ENCODE assay signal across 31 mouse cellular contexts in genomic region chr3:5917536-5917935, GRCm38 (mm10).
DNase-seq lines count a peak whose midpoint lies in the region; ATAC-seq and TF ChIP-seq lines count a peak whose summit lies in the region.
"Had no signal": no experiment of that assay in that cellular context is flagged by ENCODE, and none has a peak within 500 bp of the region (broad histone marks: within the 10 kb centered on the region; RNA-seq: fewer than 3 reads in every experiment).

No protein-coding gene starts in this region.

- H3K9me3 ChIP-seq in megakaryocyte, embryonic 14.5 days = no peaks in the 10 kb centered on the region
- no peaks in the 10 kb centered on the region for H3K9me3 ChIP-seq in liver, embryonic 14.5 days (ENCODE audit: control insufficient read depth, low read length)
- H3K9me3 ChIP-seq: embryonic facial prominence, embryonic 12.5 days; hindbrain, embryonic 13.5 days; lung, embryonic 15.5 days had no signal

- no peaks in the 10 kb centered on the region; the same call in 1 of the 2 replicates for H3K4me1 ChIP-seq in megakaryocyte, embryonic 14.5 days
- no peaks in the 10 kb centered on the region for H3K4me1 ChIP-seq in embryonic fibroblast, embryonic 13.5 days (ENCODE audit: control insufficient read depth, insufficient read depth, low read length)
- no peaks in the 10 kb centered on the region for H3K4me1 ChIP-seq in liver, embryonic 14.5 days (replicated peaks; ENCODE audit: control insufficient read depth in 2 of 2, insufficient read depth in 2 of 2, low read length in 1 of 2)
- H3K4me1 ChIP-seq: embryonic facial prominence, embryonic 12.5 days; hindbrain, embryonic 13.5 days; lung, embryonic 15.5 days had no signal

- H3K36me3 ChIP-seq in megakaryocyte, embryonic 14.5 days (replicated peaks; ENCODE audit: low read length) = no peaks in the 10 kb centered on the region
- H3K36me3 ChIP-seq in liver, embryonic 14.5 days (replicated peaks; ENCODE audit: control insufficient read depth, insufficient read depth, low read depth) = no peaks in the 10 kb centered on the region
- H3K36me3 ChIP-seq: embryonic facial prominence, embryonic 12.5 days; hindbrain, embryonic 13.5 days; lung, embryonic 15.5 days had no signal

- no peak overlapping the region for H3K9ac ChIP-seq in liver, embryonic 14.5 days (replicated peaks)
- H3K9ac ChIP-seq: embryonic facial prominence, embryonic 12.5 days; hindbrain, embryonic 13.5 days; lung, embryonic 15.5 days had no signal

- H3K4me2 ChIP-seq in liver, embryonic 14.5 days (ENCODE audit: low read depth) = peak overlapping the region; percentile 31; the same call in 1 of the 2 replicates
- H3K4me2 ChIP-seq: embryonic facial prominence, embryonic 12.5 days; hindbrain, embryonic 13.5 days; lung, embryonic 15.5 days had no signal

- H3K27ac ChIP-seq in embryonic fibroblast, embryonic 13.5 days (ENCODE audit: insufficient read depth, low read length) = peak overlapping the region; percentile 82
- no peak overlapping the region for H3K27ac ChIP-seq in liver, embryonic 14.5 days
- H3K27ac ChIP-seq: embryonic facial prominence, embryonic 12.5 days; gastrocnemius, adult 2 months; heart, adult 2 months; hindbrain, embryonic 13.5 days; kidney, postnatal 0 days; lung, embryonic 15.5 days had no signal

- peak in 2 of 3 experiments; percentile 7 to 12 for DNase-seq in liver, embryonic 14.5 days (ENCODE audit: low read depth in 3 of 3, low spot score in 3 of 3)
- DNase-seq in lung, postnatal 10 days = no peak
- no peak for DNase-seq in spleen, postnatal 14 days (ENCODE audit: low spot score in 2 of 2)
- DNase-seq in layer of hippocampus, postnatal 10 days (ENCODE audit: low spot score in 2 of 2) = no peak
- DNase-seq: adrenal gland, adult 8-10 months; B cell, adult 2 months; cerebellum, adult 11 months; cerebellum, adult 9-10 months; cerebellum, postnatal 36 days; embryo, embryonic 11 days; gastrocnemius, adult 2 months; heart, adult 2 months; heart, postnatal 36 days; kidney, adult 8-10 months; kidney, postnatal 4 days; layer of hippocampus, postnatal 36 days; left cerebral cortex, postnatal 4 days; lung, postnatal 36 days; midbrain, embryonic 14.5 days; right cerebral cortex, postnatal 25 days; thymus, adult 18-20 months; thymus, postnatal 36 days had no signal

- no peak for TF ChIP-seq EP300 in liver, embryonic 14.5 days (IDR thresholded peaks at IDR 0.05; ENCODE audit: low read depth)

- 21% methylated on average over 1 of the region's 1 CpGs for WGBS in liver, embryonic 14.5 days (ENCODE audit: insufficient replicate concordance)

- no peak for TF ChIP-seq POLR2A in embryonic fibroblast, embryonic 13.5 days (IDR thresholded peaks at IDR 0.05; ENCODE audit: low read depth, low read length)

- TF ChIP-seq CTCF in embryonic fibroblast, embryonic 13.5 days (IDR thresholded peaks at IDR 0.05; ENCODE audit: borderline replicate concordance, insufficient read depth, low read length) = no peak
- TF ChIP-seq CTCF in liver, embryonic 14.5 days (IDR thresholded peaks at IDR 0.05; ENCODE audit: low read depth) = no peak

- no peaks in the 10 kb centered on the region for H3K27me3 ChIP-seq in megakaryocyte, embryonic 14.5 days (replicated peaks)
- H3K27me3 ChIP-seq in liver, embryonic 14.5 days (ENCODE audit: control insufficient read depth, insufficient read depth, low read length) = no peaks in the 10 kb centered on the region
- H3K27me3 ChIP-seq: embryonic facial prominence, embryonic 12.5 days; hindbrain, embryonic 13.5 days; lung, embryonic 15.5 days had no signal

- ATAC-seq in megakaryocyte, adult 5-6 weeks (ENCODE audit: poor library complexity, severe bottlenecking) = no peak
- peak; percentile 95 for ATAC-seq in liver, embryonic 14.5 days (ENCODE audit: insufficient read depth)
- ATAC-seq: forebrain, embryonic 16.5 days; intestine, embryonic 16.5 days had no signal

- H3K4me3 ChIP-seq in megakaryocyte, embryonic 14.5 days (replicated peaks) = peak overlapping the region; percentile 42
- no peak overlapping the region for H3K4me3 ChIP-seq in embryonic fibroblast, embryonic 13.5 days (ENCODE audit: insufficient read depth, low read length)
- H3K4me3 ChIP-seq in liver, embryonic 14.5 days (ENCODE audit: insufficient read depth in 1 of 2, low read depth in 2 of 2, low read length in 2 of 2) = no peak overlapping the region
- H3K4me3 ChIP-seq: embryonic facial prominence, embryonic 12.5 days; gastrocnemius, adult 2 months; heart, adult 2 months; hindbrain, embryonic 13.5 days; lung, embryonic 15.5 days had no signal

Comparison
In these comparisons a context has a peak if more than half of its experiments do, and no peak if none do; other contexts are left out.
1. DNase-seq: peak in liver, embryonic 14.5 days (2 of 3); none in lung, postnatal 10 days (single experiment), spleen, postnatal 14 days (0 of 2) and layer of hippocampus, postnatal 10 days (0 of 2).